Mouse (Mus musculus) embryonic facial prominence, embryonic 11.5 days (tissue): ENCODE data around the gene Grm8. TPM values are rescaled to one million over a fixed set of nuclear protein-coding genes. Genes with fewer than 3 reads are reported as not detected.
A peak's percentile ranks its signal among the peaks of the same experiment; 100 is the strongest.

Source experiments
- ATAC-seq: fragments of 200-750 bp; cut with Nextera tagmentation; replicated peaks from 2 replicates; pipeline ENCODE4 v1.8.0; 2017; ENCODE audit warnings: low read depth; ENCODE audit not compliant: insufficient number of reproducible peaks, low FRiP score, low TSS enrichment
- DNase-seq: peaks from one replicate; pipeline ENCODE4 v3.0.0-alpha.2; 2015; ENCODE audit warnings: low spot score
- H3K27ac ChIP-seq: fragments of 300-500 bp; sonication (generic); replicated peaks from 2 replicates; pipeline ENCODE4 v1.5.1; 2014; ENCODE audit warnings: mild to moderate bottlenecking, low read depth, low read length, control low read depth
- H3K27me3 ChIP-seq: fragments of 300-500 bp; sonication (generic); 2 replicates; pipeline ENCODE4 v1.6.1; 2014; ENCODE audit warnings: mild to moderate bottlenecking, low read length, moderate library complexity, mixed read lengths; ENCODE audit not compliant: control insufficient read depth, insufficient read depth
- H3K36me3 ChIP-seq: fragments of 300-500 bp; sonication (generic); replicated peaks from 2 replicates; pipeline ENCODE4 v1.6.1; 2014; ENCODE audit warnings: low read depth, mild to moderate bottlenecking, low read length, moderate library complexity, mixed read lengths; ENCODE audit not compliant: control insufficient read depth, insufficient read depth
- H3K4me1 ChIP-seq: fragments of 300-500 bp; sonication (generic); 2 replicates; pipeline ENCODE4 v1.6.1; 2014; ENCODE audit warnings: low read length, mixed read lengths; ENCODE audit not compliant: control insufficient read depth, insufficient read depth
- H3K4me2 ChIP-seq: fragments of 300-500 bp; sonication (generic); 2 replicates; pipeline ENCODE4 v1.6.1; 2014; ENCODE audit warnings: low read depth, mild to moderate bottlenecking, control low read depth, low read length, moderate library complexity
- H3K4me3 ChIP-seq: fragments of 300-500 bp; sonication (generic); 2 replicates; pipeline ENCODE4 v1.5.1; 2014; ENCODE audit warnings: low read depth, low read length, control low read depth
- H3K9ac ChIP-seq: fragments of 300-500 bp; sonication (generic); replicated peaks from 2 replicates; pipeline ENCODE4 v1.6.1; 2014; ENCODE audit warnings: mild to moderate bottlenecking, control low read depth, low read length
- H3K9me3 ChIP-seq: fragments of 300-500 bp; sonication (generic); replicated peaks from 2 replicates; pipeline ENCODE4 v1.6.1; 2016; ENCODE audit warnings: mild to moderate bottlenecking, low read length, inconsistent platforms, mixed read lengths; ENCODE audit not compliant: control insufficient read depth
- WGBS: fragments of 180-500 bp; shearing (Covaris S2); extraction: QIAGEN DNeasy Blood & Tissue Kit; methylation state at CpG from one replicate; pipeline ENCODE4 v1.1.7; 2014; 5-methylcytosine and 5-hydroxymethylcytosine counted together
- polyA plus RNA-seq: library from polyadenylated mRNA; unstranded; fragments of >200 nt; fragmentation: Nextera tagmentation; extraction: Ambion mirVana; gene quantifications from 2 replicates; pipeline ENCODE4 v1.2.1, GENCODE M21; 2014

Gene Grm8
- polyA plus RNA-seq, result 0.75 and 1.2 TPM in 2 replicates

GRCm38 (mm10) chr6:28135001-28135401 is at the start of gene Grm8:
TSS of gene Grm8 (minus strand) at chr6:28135178.
- Histone ChIP-seq H3K27ac (no peak within 1 kb of the TSS), H3K4me1 (peaks cover 8% of the 10 kb centered on the region; the same call in 1 of the 2 replicates), H3K4me2 (peak within 1 kb of the TSS; percentile 99), H3K9ac (peak within 1 kb of the TSS; percentile 41), H3K9me3 (no peaks in the 10 kb centered on the region), H3K27me3 (peaks cover 27% of the 10 kb centered on the region), H3K4me3 (peak within 1 kb of the TSS; percentile 50), H3K36me3 (no peaks in the 10 kb centered on the region)
- 0% methylated on average over 37 of the region's 42 CpGs for whole genome bisulfite sequencing
- ATAC-seq, result peak; percentile 35; the same call in 1 of the 2 replicates
- DNase-seq, result peak; percentile 51

GRCm38 (mm10) chr6:28169851-28170539 is 35.0 kb upstream of the Grm8 start:
- WGBS, result 80% methylated on average over 19 of the region's 19 CpGs
- DNase-seq, result no peak
- no peak overlapping the region for H3K27ac ChIP-seq
- no peaks in the 10 kb centered on the region for H3K4me1 ChIP-seq
- H3K36me3 ChIP-seq, result no peaks in the 10 kb centered on the region
- H3K9ac ChIP-seq, result no peak overlapping the region
- no peak overlapping the region for H3K4me3 ChIP-seq
- ATAC-seq, result no peak
- no peak overlapping the region for H3K4me2 ChIP-seq
- no peaks in the 10 kb centered on the region for H3K9me3 ChIP-seq
- no peaks in the 10 kb centered on the region for H3K27me3 ChIP-seq

- Histone ChIP-seq H3K9me3 (no peaks in the 10 kb centered on the region), H3K4me3 (no peak overlapping the region), H3K4me2 (no peak overlapping the region), H3K4me1 (no peaks in the 10 kb centered on the region), H3K36me3 (no peaks in the 10 kb centered on the region), H3K27me3 (no peaks in the 10 kb centered on the region), H3K9ac (no peak overlapping the region), H3K27ac (no peak overlapping the region)
- WGBS, result 77% methylated on average over 5 of the region's 5 CpGs
- DNase-seq (no peak), ATAC-seq (no peak)
Measured at GRCm38 (mm10) chr6:28160399-28160798, 25.4 kb upstream of the Grm8 start.

DNA sequence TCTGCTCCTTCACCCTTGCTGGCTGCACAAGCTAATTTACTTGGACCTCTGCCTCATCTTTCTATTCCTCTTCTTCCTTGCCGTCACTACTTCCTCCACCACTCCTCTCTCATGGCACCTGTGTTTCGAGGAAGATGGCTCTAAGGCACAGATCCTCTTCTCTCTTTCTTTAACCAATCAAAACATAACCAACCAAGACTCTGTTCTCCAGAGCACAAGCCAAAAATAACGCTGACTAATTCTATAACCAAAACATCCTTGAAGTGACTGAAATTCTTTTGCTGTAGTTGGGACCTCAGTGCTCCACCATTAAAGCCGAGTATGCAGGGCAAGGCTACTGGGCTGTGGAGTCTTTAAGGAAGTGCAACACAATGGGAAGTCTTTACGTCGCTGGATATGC is 11.5 kb upstream of the Grm8 start:
- no peaks in the 10 kb centered on the region for H3K9me3 ChIP-seq
- no peak for ATAC-seq
- H3K27me3 ChIP-seq, result no peaks in the 10 kb centered on the region
- no peak overlapping the region for H3K9ac ChIP-seq
- WGBS, result 78% methylated on average over 6 of the region's 6 CpGs
- no peaks in the 10 kb centered on the region for H3K4me1 ChIP-seq
- H3K27ac ChIP-seq, result no peak overlapping the region
- DNase-seq, result no peak
- H3K4me3 ChIP-seq, result no peak overlapping the region
- H3K4me2 ChIP-seq, result no peak overlapping the region
- H3K36me3 ChIP-seq, result no peaks in the 10 kb centered on the region

DNA sequence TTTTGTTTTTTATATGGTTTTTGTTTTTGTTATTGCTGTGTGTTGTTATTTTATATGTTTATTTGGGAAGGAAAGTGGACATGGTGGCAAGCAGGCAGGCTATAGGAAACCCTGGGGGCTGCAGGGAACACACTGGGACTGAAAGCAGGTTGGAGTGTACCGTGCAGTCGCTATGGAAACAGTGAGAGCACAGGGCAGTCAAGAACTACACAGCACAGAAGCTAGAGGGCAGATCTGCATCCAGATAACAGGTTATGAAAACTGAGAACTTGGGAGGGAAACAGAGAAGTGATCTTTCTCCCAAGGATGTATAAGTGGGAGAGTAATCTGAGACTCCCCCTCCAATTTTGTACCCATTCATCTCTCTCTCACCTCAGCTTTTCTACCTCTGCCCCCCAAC is 7.4 kb upstream of the Grm8 start:
- H3K9ac ChIP-seq, result no peak overlapping the region
- no peak overlapping the region for H3K27ac ChIP-seq
- H3K4me2 ChIP-seq, result no peak overlapping the region
- DNase-seq (peak; percentile 51), ATAC-seq (peak; percentile 70; the same call in 1 of the 2 replicates)
- no peaks in the 10 kb centered on the region for H3K27me3 ChIP-seq
- no peak overlapping the region for H3K4me3 ChIP-seq
- H3K36me3 ChIP-seq, result no peaks in the 10 kb centered on the region
- H3K9me3 ChIP-seq, result no peaks in the 10 kb centered on the region
- no peaks in the 10 kb centered on the region for H3K4me1 ChIP-seq
- 23% methylated on average over 2 of the region's 2 CpGs for WGBS

DNA sequence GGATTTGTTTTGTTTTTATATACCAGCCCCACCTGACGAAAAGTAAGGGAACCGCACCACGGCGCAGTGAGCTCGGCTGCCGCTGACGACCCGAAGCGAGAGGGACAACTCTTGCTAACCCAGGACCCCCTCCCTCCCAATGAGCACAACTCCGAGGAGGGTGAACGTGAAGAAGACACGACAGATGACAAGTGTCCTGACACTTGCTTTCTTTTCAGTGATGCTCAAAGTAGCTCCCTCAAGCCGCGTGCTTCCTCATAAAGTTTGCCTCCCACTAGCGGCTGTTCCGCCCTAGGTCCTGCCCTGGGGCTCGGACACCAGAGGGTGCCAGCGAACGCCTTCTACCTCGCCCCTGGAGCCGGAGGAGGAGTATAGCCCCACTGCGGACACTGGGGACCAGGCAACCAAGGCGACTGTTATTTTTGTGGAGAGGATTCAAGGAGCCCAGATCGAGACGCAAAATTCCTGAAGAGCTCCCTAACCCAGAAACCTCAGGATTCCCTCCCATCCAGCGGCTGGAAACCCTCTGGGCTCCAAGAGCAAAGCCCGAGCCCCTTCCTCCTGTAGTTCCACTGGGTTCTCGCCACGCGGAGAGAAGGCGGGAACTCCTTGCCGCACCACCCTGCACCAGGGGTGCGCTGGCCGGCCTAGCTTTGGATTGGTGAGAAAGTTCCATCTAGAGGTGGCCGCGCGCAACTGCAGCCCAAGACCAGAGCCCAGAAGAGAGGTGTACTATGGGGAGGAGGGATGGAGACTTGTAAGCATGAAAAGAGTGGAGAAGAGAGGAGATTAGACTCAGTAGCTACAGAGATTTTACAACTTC is 644 bp upstream of the Grm8 start:
- WGBS, result under 1% methylated on average over 37 of the region's 37 CpGs
- H3K27me3 ChIP-seq, result peaks cover 27% of the 10 kb centered on the region
- peak; percentile 91 for ATAC-seq

GRCm38 (mm10) chr6:28134251-28134801 is 652 bp downstream of the Grm8 start:
- Histone ChIP-seq H3K36me3 (no peaks in the 10 kb centered on the region), H3K27ac (no peak overlapping the region), H3K9ac (peak overlapping the region; percentile 41; the same call in 1 of the 2 replicates), H3K27me3 (peaks cover 27% of the 10 kb centered on the region), H3K9me3 (no peaks in the 10 kb centered on the region), H3K4me1 (peaks cover 8% of the 10 kb centered on the region; the same call in 1 of the 2 replicates), H3K4me2 (peak overlapping the region; percentile 99), H3K4me3 (peak overlapping the region; percentile 50)
- 1% methylated on average over 20 of the region's 20 CpGs for WGBS
- no peak for ATAC-seq
- DNase-seq, result peak; percentile 48

More for the DNA sequence above, 644 bp upstream of the Grm8 start:
- H3K27ac ChIP-seq, result no peak overlapping the region
- no peaks in the 10 kb centered on the region for H3K36me3 ChIP-seq
- peak overlapping the region; percentile 50 for H3K4me3 ChIP-seq
- peak overlapping the region; percentile 18; the same call in 1 of the 2 replicates for H3K9ac ChIP-seq
- peak overlapping the region; percentile 99 for H3K4me2 ChIP-seq
- H3K4me1 ChIP-seq, result peaks cover 8% of the 10 kb centered on the region; the same call in 1 of the 2 replicates
- no peaks in the 10 kb centered on the region for H3K9me3 ChIP-seq
- DNase-seq, result peak; percentile 92
